8 mouse cellular contexts compared by ENCODE assay signal in the genomic region with DNA sequence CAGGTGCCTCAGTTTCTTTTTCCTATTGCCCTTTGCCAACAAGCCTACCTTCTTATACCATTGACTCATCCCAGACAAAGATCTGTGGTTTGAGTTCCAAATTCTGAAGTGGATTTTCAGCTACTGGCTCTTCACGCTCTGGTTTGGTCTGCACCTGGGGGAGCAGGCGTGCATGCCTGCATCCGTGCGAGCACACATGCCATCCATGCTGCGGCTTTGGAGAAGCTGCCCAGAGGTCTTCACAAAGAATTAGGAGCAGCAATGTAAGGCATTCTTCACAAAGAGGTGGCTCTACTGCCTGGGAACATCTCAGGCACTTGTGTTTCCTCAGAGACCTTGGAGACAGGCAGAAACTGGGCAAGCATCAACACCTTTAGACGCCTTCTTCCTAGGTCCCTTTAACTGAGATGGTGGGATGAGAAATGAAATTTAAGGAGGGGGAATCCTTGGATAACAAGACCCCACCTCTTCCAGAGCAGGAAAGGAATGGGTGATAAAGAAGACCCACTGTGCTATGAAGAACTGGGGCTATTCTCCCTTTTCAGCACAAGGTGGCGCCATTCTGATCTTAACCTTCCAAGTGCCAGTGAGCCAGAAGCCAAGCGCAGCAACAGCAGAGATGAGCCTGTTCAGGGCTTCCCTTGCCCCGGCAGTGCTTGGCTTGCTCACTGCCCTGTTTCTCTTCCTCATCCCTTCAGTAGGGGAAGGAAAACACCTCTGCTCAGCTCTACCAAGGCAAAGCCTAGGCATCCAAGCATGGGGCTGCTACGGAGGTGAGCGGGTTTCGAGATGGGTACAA.
DNase-seq lines count a peak whose midpoint lies in the region; ATAC-seq and TF ChIP-seq lines count a peak whose summit lies in the region.

No protein-coding gene starts in this region.

- TF ChIP-seq CTCF in C2C12 (IDR thresholded peaks at IDR 0.05; ENCODE audit: control insufficient read depth, insufficient read depth, insufficient read length), result peak; percentile 36

- H3K9ac ChIP-seq in limb, embryonic 14.5 days (ENCODE audit: low read depth, low read length, severe bottlenecking), result no peak overlapping the region

- H3K27ac ChIP-seq in limb, embryonic 14.5 days (replicated peaks; ENCODE audit: low read depth, low read length), result no peak overlapping the region

- H3K27me3 ChIP-seq in C2C12 (ENCODE audit: control insufficient read depth, insufficient read depth, insufficient read length), result no peaks in the 10 kb centered on the region
- no peaks in the 10 kb centered on the region for H3K27me3 ChIP-seq in limb, embryonic 14.5 days (ENCODE audit: control insufficient read depth, insufficient read depth, low read length)

- DNase-seq in MEL-GATA-1-ER (ENCODE audit: extremely low read depth, low read depth), result peak; percentile 32
- peak; percentile 85 for DNase-seq in cerebellum, adult 9-11 months
- peak; percentile 53 for DNase-seq in gastrocnemius, postnatal 10 days
- peak; percentile 66 for DNase-seq in hindlimb bud, embryonic 11.5 days (ENCODE audit: extremely low spot score, low read depth, low spot score)
- peak; percentile 71 for DNase-seq in limb, embryonic 14.5 days (ENCODE audit: low spot score)
- DNase-seq in natural killer cell, adult 2 months (ENCODE audit: low spot score in 2 of 2), result peak; percentile 42 to 57
- peak; percentile 51 for DNase-seq in thymus, postnatal 25 days

- 64% methylated on average over 12 of the region's 12 CpGs for WGBS in limb, embryonic 14.5 days

- peak; percentile 56 for ATAC-seq in limb, embryonic 14.5 days (ENCODE audit: low FRiP score, low read depth)

- H3K9me3 ChIP-seq in limb, embryonic 14.5 days (ENCODE audit: control insufficient read depth, low read length), result no peaks in the 10 kb centered on the region

- no peak overlapping the region for H3ac ChIP-seq in C2C12 (ENCODE audit: control insufficient read depth, insufficient read length, low read depth)

- H3K79me3 ChIP-seq in C2C12 (ENCODE audit: low read depth), result no peaks in the 10 kb centered on the region

- H3K36me3 ChIP-seq in C2C12 (ENCODE audit: control insufficient read depth, insufficient read depth), result peaks cover 15% of the 10 kb centered on the region
- peaks cover 13% of the 10 kb centered on the region for H3K36me3 ChIP-seq in limb, embryonic 14.5 days (ENCODE audit: control insufficient read depth, insufficient read depth, low read length)

- no peak for TF ChIP-seq POLR2A in limb, embryonic 14.5 days (IDR thresholded peaks at IDR 0.05; ENCODE audit: borderline replicate concordance, extremely low read depth, insufficient read depth, insufficient read length)

- no peaks in the 10 kb centered on the region for H3K79me2 ChIP-seq in C2C12 (ENCODE audit: control insufficient read depth, insufficient read depth)

- H3K4me2 ChIP-seq in limb, embryonic 14.5 days (replicated peaks; ENCODE audit: low read depth, low read length, severe bottlenecking), result no peak overlapping the region

- H3K4me1 ChIP-seq in limb, embryonic 14.5 days (ENCODE audit: control insufficient read depth, insufficient read depth, low read length), result peaks cover 13% of the 10 kb centered on the region

- no peak overlapping the region for H3K4me3 ChIP-seq in C2C12 (ENCODE audit: insufficient read depth, poor library complexity, severe bottlenecking)
- H3K4me3 ChIP-seq in limb, embryonic 14.5 days (replicated peaks; ENCODE audit: low read length), result no peak overlapping the region

TF ChIP-seq in C2C12, 6 proteins besides CTCF, POLR2A, EP300 and RAD21:
- no peak for TF ChIP-seq MYOD1 (IDR thresholded peaks at IDR 0.05; ENCODE audit: control insufficient read depth, insufficient read length, low read depth)

Comparison
In these comparisons a context has a peak if more than half of its experiments do, and no peak if none do; other contexts are left out.
1. DNase-seq: peak in every context shown above with its lines; median percentile 85 in cerebellum, adult 9-11 months; 71 in limb, embryonic 14.5 days; 66 in hindlimb bud, embryonic 11.5 days; 53 in gastrocnemius, postnatal 10 days; 51 in thymus, postnatal 25 days; 50 in natural killer cell, adult 2 months; 32 in MEL-GATA-1-ER.